Mouse (Mus musculus): ENCODE data around the gene Ccpg1. TPM values are rescaled to one million over a fixed set of nuclear protein-coding genes. Genes with fewer than 3 reads are reported as not detected.

Gene Ccpg1
- polyA plus RNA-seq, 1 experiment from 2014 or later, result 34.3 TPM

GRCm38 (mm10) chr9:73047906-73048305, 62.7 kb downstream of the Ccpg1 start:
- H3K4me3 ChIP-seq, result no peak overlapping the region
- ATAC-seq (ENCODE audit: insufficient number of reproducible peaks, low FRiP score), result no peak
- no peaks in the 10 kb centered on the region for H3K36me3 ChIP-seq
- H3K4me2 ChIP-seq, result no peak overlapping the region
- no peak overlapping the region for H3K9ac ChIP-seq
- H3K27me3 ChIP-seq (replicated peaks), result no peaks in the 10 kb centered on the region
- H3K4me1 ChIP-seq (replicated peaks), result peaks cover 4% of the 10 kb centered on the region; the same call in 1 of the 2 replicates
- WGBS, result 76% methylated on average over 2 of the region's 2 CpGs
- no peaks in the 10 kb centered on the region for H3K9me3 ChIP-seq (replicated peaks)
- H3K27ac ChIP-seq (ENCODE audit: poor library complexity, severe bottlenecking), result no peak overlapping the region

- no peaks in the 10 kb centered on the region for H3K36me3 ChIP-seq
- no peaks in the 10 kb centered on the region for H3K27me3 ChIP-seq (replicated peaks)
- no peak for ATAC-seq (ENCODE audit: insufficient number of reproducible peaks, low FRiP score)
- H3K9ac ChIP-seq, result no peak overlapping the region
- peaks cover 4% of the 10 kb centered on the region; the same call in 1 of the 2 replicates for H3K4me1 ChIP-seq (replicated peaks)
- no peak overlapping the region for H3K4me2 ChIP-seq
- no peak overlapping the region for H3K27ac ChIP-seq (ENCODE audit: poor library complexity, severe bottlenecking)
- 12% methylated on average over 4 of the region's 4 CpGs for WGBS
- H3K9me3 ChIP-seq (replicated peaks), result no peaks in the 10 kb centered on the region
- no peak overlapping the region for H3K4me3 ChIP-seq
Observed at GRCm38 (mm10) chr9:73048927-73049326, 63.7 kb downstream of the Ccpg1 start.

- Histone ChIP-seq H3K4me1 (replicated peaks) (no peaks in the 10 kb centered on the region; the same call in 1 of the 2 replicates), H3K27ac (ENCODE audit: poor library complexity, severe bottlenecking) (no peak overlapping the region), H3K27me3 (replicated peaks) (no peaks in the 10 kb centered on the region), H3K9ac (no peak overlapping the region), H3K36me3 (no peaks in the 10 kb centered on the region), H3K4me3 (no peak overlapping the region), H3K4me2 (no peak overlapping the region), H3K9me3 (replicated peaks) (no peaks in the 10 kb centered on the region)
- no peak for ATAC-seq (ENCODE audit: insufficient number of reproducible peaks, low FRiP score)
- WGBS, result 58% methylated on average over 5 of the region's 5 CpGs
Observed at GRCm38 (mm10) chr9:73049833-73050232, 64.6 kb downstream of the Ccpg1 start.

- H3K9ac ChIP-seq, result no peak overlapping the region
- peaks cover 5% of the 10 kb centered on the region; the same call in 1 of the 2 replicates for H3K4me1 ChIP-seq (replicated peaks)
- no peak for ATAC-seq (ENCODE audit: insufficient number of reproducible peaks, low FRiP score)
- H3K4me3 ChIP-seq, result no peak overlapping the region
- no peaks in the 10 kb centered on the region for H3K9me3 ChIP-seq (replicated peaks)
- WGBS, result 59% methylated on average over 8 of the region's 8 CpGs
- H3K4me2 ChIP-seq, result no peak overlapping the region
- H3K36me3 ChIP-seq, result no peaks in the 10 kb centered on the region
- H3K27ac ChIP-seq (ENCODE audit: poor library complexity, severe bottlenecking), result no peak overlapping the region
- H3K27me3 ChIP-seq (replicated peaks), result no peaks in the 10 kb centered on the region
Observed at GRCm38 (mm10) chr9:73050606-73051005, 65.4 kb downstream of the Ccpg1 start.

GRCm38 (mm10) chr9:73055441-73055911, 70.2 kb downstream of the Ccpg1 start:
- H3K27ac ChIP-seq (ENCODE audit: poor library complexity, severe bottlenecking), result no peak overlapping the region
- H3K36me3 ChIP-seq, result no peaks in the 10 kb centered on the region
- 56% methylated on average over 10 of the region's 10 CpGs for WGBS
- no peak for ATAC-seq (ENCODE audit: insufficient number of reproducible peaks, low FRiP score)
- H3K4me2 ChIP-seq, result no peak overlapping the region
- no peaks in the 10 kb centered on the region for H3K9me3 ChIP-seq (replicated peaks)
- no peak overlapping the region for H3K9ac ChIP-seq
- 0 out of 2 replicates have a peak, but pooled peaks cover 5% of the 10 kb centered on the region for H3K4me1 ChIP-seq (replicated peaks)
- H3K4me3 ChIP-seq, result no peak overlapping the region
- no peaks in the 10 kb centered on the region for H3K27me3 ChIP-seq (replicated peaks)

GRCm38 (mm10) chr9:73059224-73059623, 74.0 kb downstream of the Ccpg1 start:
- H3K9ac ChIP-seq, result no peak overlapping the region
- H3K36me3 ChIP-seq, result no peaks in the 10 kb centered on the region
- no peaks in the 10 kb centered on the region for H3K27me3 ChIP-seq (replicated peaks)
- no peak overlapping the region for H3K4me3 ChIP-seq
- WGBS, result 76% methylated on average over 4 of the region's 4 CpGs
- no peaks in the 10 kb centered on the region for H3K9me3 ChIP-seq (replicated peaks)
- H3K4me1 ChIP-seq (replicated peaks), result peaks cover 15% of the 10 kb centered on the region
- ATAC-seq (ENCODE audit: insufficient number of reproducible peaks, low FRiP score), result no peak
- no peak overlapping the region for H3K4me2 ChIP-seq
- H3K27ac ChIP-seq (ENCODE audit: poor library complexity, severe bottlenecking), result no peak overlapping the region

GRCm38 (mm10) chr9:73063621-73064290, 78.5 kb downstream of the Ccpg1 start:
- ATAC-seq (ENCODE audit: insufficient number of reproducible peaks, low FRiP score), result no peak
- WGBS, result 21% methylated on average over 15 of the region's 15 CpGs
- Histone ChIP-seq H3K9me3 (replicated peaks) (no peaks in the 10 kb centered on the region), H3K36me3 (no peaks in the 10 kb centered on the region), H3K4me1 (replicated peaks) (peaks cover 26% of the 10 kb centered on the region), H3K27me3 (replicated peaks) (no peaks in the 10 kb centered on the region), H3K27ac (ENCODE audit: poor library complexity, severe bottlenecking) (no peak overlapping the region), H3K4me2 (peak overlapping the region; percentile 58), H3K4me3 (no peak overlapping the region), H3K9ac (0 out of 2 replicates have a peak overlapping the region, but pooled peaks have one; percentile 31)

Small RNA genes within 50 kb of the gene (microRNA-seq; reads per million reads assigned to microRNA genes)
- gene Gm27353, result not detected

Other genes starting within 250 kb of the Ccpg1 start
- 2.2 and 2.7 TPM in 2 replicates for gene Prtg, start 178.6 kb upstream of the Ccpg1 start, polyA plus RNA-seq (2016; fragmentation: Nextera tagmentation; extraction: Ambion mirVana)
- 2.9 and 3.0 TPM in 2 replicates for gene Pygo1, start 59.8 kb upstream of the Ccpg1 start, polyA plus RNA-seq (2016; fragmentation: Nextera tagmentation; extraction: Ambion mirVana)
- 0.68 and 0.73 TPM in 2 replicates for gene Dyx1c1, start 26.6 kb upstream of the Ccpg1 start, polyA plus RNA-seq (2016; fragmentation: Nextera tagmentation; extraction: Ambion mirVana)
- 0.08 TPM in 1 of 2 replicates, not detected in the other for gene Gm44503, start 26.6 kb upstream of the Ccpg1 start, polyA plus RNA-seq (2016; fragmentation: Nextera tagmentation; extraction: Ambion mirVana)
- gene Ccpg1os, start within 50 bp of the Ccpg1 start, polyA plus RNA-seq (2016; fragmentation: Nextera tagmentation; extraction: Ambion mirVana), result 12.0 and 14.9 TPM in 2 replicates
- 7.9 and 9.5 TPM in 2 replicates for gene Pigb, start 54.9 kb downstream of the Ccpg1 start, polyA plus RNA-seq (2016; fragmentation: Nextera tagmentation; extraction: Ambion mirVana)
- 3.8 and 4.0 TPM in 2 replicates for gene Rab27a, start 59.4 kb downstream of the Ccpg1 start, polyA plus RNA-seq (2016; fragmentation: Nextera tagmentation; extraction: Ambion mirVana)
- not detected in 2 replicates for gene Khdc3, start 116.4 kb downstream of the Ccpg1 start, polyA plus RNA-seq (2016; fragmentation: Nextera tagmentation; extraction: Ambion mirVana)
- gene Gm20509, start 117.0 kb downstream of the Ccpg1 start, polyA plus RNA-seq (2016; fragmentation: Nextera tagmentation; extraction: Ambion mirVana), result not detected in 2 replicates
- 91.4 and 95.0 TPM in 2 replicates for gene Rsl24d1, start 128.0 kb downstream of the Ccpg1 start, polyA plus RNA-seq (2016; fragmentation: Nextera tagmentation; extraction: Ambion mirVana)